Mouse (Mus musculus): ENCODE results near the gene Hgf.

The Hgf gene

DNA sequence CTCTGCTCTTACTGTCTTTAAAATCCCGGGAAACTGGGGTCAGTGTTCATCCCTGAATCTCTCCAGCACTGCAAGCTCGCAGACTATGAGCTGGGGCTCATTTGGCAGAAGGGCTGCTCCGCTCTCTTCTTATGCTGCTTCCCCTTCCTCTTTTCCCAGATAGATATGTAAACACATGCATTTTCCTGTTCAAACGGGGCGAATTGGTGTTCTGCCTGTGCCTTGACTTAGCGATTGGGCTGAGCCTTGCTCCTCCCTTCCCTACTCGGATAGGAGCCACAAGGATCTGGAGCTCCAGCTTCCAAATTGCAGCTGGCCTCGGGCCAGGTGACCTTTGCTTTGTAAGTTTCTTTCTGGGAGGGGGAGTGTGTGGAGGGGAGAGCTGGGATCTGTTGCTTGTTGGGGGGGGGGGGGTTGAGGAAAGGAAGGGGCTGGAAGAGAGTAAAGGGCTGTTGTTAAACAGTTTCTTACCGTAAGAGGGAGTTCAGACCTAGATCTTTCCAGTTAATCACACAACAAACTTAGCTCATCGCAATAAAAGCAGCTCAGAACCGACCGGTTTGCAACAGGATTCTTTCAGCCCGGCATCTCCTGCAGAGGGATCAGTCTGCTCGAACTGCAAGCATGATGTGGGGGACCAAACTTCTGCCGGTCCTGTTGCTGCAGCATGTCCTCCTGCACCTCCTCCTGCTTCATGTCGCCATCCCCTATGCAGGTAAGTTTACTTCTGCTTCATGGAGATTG is at the start of gene Hgf:
Hgf (plus strand) TSS at position 192 of the 744 bp plus-strand sequence.
- no peak for DNase-seq (ENCODE audit: low spot score)

- no peak for DNase-seq (ENCODE audit: low spot score)
Observed at GRCm38 (mm10) chr5:16506702-16507350, 46.5 kb upstream of the Hgf start.

- DNase-seq (ENCODE audit: low spot score): no peak
Observed at GRCm38 (mm10) chr5:16531619-16532277, 21.5 kb upstream of the Hgf start.

- DNase-seq (ENCODE audit: low spot score): no peak
Observed at GRCm38 (mm10) chr5:16538067-16538466, 15.2 kb upstream of the Hgf start.

DNA sequence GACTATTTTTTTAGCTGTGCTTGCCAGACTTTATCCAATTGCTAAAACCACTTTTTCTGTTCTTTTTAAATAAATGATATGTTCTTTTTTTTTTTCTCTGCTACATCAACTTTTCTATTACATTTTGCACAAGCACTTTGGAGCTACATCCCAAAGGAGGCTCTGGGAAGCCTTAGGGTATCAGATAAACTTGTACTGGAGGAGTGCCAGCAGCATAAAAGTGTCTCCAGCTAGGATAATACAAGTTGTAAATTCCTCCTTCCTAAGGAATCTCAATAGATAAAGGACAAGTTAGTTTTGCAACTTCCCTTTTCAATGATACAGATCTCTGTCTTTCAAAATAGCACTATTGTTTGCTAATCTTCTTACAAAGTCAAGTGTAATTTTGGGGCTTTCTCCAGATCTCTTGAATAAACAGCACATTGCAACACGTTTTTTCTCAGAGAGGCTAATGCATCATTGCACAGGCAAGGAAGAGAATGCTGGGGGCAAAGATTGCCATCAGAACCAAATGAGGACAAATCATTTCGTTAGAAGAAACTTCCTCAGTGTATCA is 11.7 kb upstream of the Hgf start:
- no peak for DNase-seq (ENCODE audit: low spot score)

DNA sequence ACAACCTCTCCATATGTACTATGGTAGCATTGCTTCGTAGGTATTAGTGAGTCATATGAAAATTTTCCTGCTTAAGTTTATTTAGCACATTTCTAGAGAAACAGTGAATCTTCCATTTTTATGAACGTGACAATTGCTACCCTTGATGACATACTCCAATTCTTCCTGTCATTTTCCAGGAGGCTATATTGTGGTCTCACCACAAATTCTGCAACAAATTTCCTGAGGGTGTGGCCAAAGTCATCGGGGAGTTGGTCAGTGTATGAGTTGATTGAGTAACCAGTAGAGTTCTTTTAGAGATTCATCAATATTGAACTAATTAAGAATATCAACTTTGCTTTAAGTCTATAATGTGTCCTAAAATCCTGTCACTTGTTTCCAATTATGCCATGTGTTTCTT is 5.8 kb upstream of the Hgf start:
- DNase-seq (ENCODE audit: low spot score): no peak

DNA sequence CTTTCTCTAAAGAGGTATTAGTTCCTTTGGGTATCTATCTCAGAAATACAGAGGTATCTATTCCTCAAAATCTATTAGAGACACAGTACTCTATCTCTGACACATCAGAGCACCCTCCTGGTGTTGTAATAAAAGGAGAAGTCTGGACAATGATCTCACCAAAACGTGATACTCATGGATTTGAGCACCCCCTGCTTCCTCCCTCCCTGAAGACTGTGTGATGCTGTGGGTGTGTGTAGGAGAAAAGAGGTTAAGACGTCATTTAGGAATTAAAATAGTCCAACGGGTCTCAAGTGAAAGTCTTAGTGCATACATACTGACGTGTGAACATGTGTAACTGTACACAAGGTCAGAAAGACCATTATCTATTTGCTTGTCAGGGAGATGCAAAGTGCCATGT is 648 bp upstream of the Hgf start:
- DNase-seq (ENCODE audit: low spot score): no peak

DNA sequence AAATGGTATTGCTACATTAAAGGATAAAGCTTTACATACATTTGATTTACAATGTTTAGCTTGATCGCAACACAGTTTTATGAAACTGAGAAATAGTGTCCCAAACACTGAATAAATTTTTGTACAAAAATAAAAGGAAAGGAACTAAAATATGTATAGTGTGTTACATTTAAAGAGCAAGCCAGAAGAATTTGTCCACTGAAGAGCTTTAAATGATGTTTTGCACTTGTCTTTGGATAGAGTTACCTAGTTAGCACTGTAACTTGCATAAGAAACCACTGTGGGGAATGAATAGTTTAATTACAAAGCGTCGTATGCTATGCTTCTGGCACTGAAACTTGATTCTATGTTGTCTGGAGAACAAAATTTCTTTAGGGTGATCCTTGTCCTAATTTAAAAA is 7.0 kb downstream of the Hgf start:
- no peak for DNase-seq (ENCODE audit: low spot score)

GRCm38 (mm10) chr5:16568997-16569396 is 15.7 kb downstream of the Hgf start:
- no peak for DNase-seq (ENCODE audit: low spot score)

GRCm38 (mm10) chr5:16577882-16578742 is 24.8 kb downstream of the Hgf start:
- DNase-seq (ENCODE audit: low spot score): no peak

- no peak for DNase-seq (ENCODE audit: low spot score)
Observed at GRCm38 (mm10) chr5:16595699-16596098, 42.4 kb downstream of the Hgf start.

- DNase-seq (ENCODE audit: low spot score): no peak
Observed at GRCm38 (mm10) chr5:16597996-16598395, 44.7 kb downstream of the Hgf start.

DNA sequence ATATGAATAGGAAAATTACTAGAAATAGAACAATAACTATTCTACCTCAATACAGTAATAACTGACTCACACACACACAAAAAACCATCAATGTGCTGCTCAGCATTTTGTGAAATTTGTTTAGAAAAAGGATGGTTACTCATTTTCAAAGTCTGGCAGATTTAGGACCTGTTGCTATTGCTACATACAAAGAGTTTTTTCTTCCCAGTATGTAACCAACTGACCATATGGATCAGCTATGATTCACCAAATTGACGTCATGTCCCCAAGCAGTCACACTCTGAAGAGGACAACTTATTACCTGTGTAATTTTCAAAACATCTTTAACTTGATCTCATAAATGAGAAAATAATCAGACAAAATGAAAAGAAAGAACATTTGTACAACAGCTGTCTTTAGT is 48.2 kb downstream of the Hgf start:
- no peak for DNase-seq (ENCODE audit: low spot score)

DNA sequence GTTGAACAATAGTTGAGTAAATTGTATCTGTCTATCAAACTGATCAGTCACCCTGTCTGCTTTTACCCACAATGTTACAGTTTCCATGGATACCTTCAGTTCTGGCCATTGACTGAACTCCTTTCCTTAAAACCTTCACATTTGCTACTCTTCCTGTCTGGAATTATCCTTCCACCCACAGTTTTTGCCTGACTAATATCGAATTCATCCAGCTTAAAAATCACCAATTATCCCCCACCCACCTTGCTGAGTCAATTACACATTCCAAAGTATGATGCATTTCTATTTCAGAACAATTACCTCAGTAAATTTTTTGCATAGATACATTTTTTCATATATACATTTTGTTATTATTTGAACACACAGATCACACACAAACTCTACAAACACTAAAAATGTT is 79.7 kb downstream of the Hgf start:
- no peak for DNase-seq (ENCODE audit: low spot score)

DNA sequence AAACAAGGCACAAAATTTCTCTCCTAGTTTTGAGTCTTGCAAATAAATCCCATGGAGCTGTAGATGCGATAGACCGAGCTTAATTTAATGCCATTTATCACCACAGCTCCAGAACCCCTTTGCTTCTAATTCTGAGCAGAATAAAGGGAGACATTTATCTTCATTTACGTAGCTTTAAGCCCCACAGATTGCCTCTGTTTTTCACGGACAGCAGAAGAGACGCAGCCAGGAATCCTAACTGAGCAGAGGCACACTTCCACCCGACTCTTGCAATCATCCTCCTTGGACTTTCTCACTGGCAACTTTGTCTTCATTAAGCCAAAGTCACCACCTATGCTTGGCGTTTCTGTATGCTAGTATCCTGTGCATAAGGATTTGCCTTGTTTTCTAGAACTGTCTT is 93.1 kb downstream of the Hgf start:
- no peak for DNase-seq (ENCODE audit: low spot score)

DNA sequence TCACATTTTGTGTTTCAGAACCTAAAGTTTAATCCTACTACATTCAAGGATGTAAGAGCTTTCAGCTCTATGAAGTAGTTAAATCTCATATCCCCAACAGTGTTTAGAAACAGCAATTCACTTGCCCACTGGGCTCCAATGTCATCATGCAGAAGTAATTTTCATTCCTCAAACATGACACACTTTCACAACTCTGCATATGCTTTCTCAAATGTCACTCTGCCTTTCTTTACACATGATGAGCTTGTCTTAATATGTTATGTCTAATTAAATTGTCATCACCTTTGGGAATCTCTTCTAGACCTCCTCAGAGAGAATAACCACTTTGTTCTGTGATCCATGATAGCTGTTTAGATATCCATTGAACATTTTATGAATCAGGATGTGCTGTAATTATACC is 94.4 kb downstream of the Hgf start:
- no peak for DNase-seq (ENCODE audit: low spot score)

DNA sequence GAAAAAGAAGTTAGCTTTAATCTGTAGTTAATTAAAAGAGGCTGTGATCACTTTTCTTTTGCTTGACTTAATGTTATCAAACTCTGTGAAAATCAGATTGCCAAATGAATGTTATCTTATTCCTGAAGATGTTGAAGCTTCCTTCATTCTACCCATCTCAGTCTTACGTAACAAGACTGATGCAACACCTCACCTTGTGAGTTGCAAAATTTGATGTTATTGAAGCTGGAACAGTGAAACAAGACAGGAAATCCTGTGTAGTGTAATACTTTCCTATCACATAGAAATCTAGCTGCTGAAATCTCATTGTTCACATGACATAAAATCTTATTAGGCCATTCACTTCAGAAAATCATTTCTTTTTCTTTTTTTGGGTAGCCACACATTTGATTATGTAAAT is 96.9 kb downstream of the Hgf start:
- no peak for DNase-seq (ENCODE audit: low spot score)

GRCm38 (mm10) chr5:16654022-16654421 is 100.7 kb downstream of the Hgf start:
- DNase-seq (ENCODE audit: low spot score): no peak

All from layer of hippocampus, adult 9-10 months (tissue).